Mouse (Mus musculus) Muller cell, postnatal 12 days (primary cell): ENCODE measurements at regions not wholly inside any gene's neighbourhood (a gene's known extent, or its start where the extent isn't known, plus 50 kb on each side); places are given as distances from the start of the nearest gene placed in this dataset.

Source experiments
- DNase-seq: peaks from one replicate; pipeline ENCODE4 v3.0.0-alpha.2; 2015; ENCODE audit errors: inconsistent ontology term

DNA sequence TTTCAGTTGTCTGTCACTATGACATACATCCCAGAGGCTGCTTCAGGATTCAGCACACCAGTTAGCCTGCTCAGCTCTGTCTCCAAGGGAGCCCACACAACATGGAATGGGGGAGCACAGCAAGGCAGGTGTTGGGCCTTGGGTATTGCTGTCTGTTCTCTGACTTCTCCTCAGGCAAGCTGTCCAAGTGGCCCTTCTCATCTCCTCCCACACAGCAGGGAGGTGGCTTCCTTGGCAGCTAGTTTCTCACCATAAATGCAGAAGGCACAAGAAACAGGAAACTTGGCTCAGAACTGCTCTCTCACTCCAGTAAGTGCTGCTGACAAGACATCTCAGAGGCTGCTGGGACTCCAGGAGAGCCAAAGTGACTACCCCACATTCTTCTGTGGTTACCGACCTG, 64.6 kb downstream of the Htr5a start:
- no peak for DNase-seq

DNA sequence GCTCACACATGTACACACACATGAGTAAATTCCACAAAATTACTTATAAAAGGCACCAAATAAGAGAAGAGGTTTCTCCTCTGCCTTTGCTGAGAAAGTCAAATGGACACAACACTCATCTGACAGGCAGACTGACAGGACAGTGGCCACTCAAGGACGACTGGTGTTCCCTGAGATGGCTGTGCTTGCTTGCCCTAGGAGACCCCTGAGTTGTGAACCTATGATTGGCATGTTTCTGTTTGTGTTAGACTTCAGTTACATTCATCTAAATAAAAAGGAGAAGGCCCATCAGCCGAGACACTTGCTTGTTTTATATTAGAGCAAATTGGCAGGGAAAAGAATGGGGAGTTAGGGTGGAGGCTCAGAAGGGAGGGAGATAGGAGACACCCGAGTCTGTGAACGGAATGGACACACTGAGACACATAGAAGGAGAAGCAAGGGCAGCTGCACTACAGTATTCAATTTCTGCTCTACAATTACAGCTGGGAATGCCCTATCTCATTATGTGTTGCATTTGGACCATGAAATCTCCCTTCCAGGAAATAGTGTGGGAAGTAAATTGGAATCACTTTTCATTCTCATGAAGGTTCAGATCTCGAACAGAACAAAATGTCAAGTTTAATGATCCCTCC, 66.5 kb downstream of the Htr5a start:
- peak; percentile 12 for DNase-seq
